Mouse (Mus musculus): ENCODE results near the gene Gpr63. TPM values are rescaled to one million over a fixed set of nuclear protein-coding genes. Genes with fewer than 3 reads are reported as not detected.

Gpr63 gene
- polyA plus RNA-seq (2017; shearing (Covaris generic)) = 0.21 TPM

DNA sequence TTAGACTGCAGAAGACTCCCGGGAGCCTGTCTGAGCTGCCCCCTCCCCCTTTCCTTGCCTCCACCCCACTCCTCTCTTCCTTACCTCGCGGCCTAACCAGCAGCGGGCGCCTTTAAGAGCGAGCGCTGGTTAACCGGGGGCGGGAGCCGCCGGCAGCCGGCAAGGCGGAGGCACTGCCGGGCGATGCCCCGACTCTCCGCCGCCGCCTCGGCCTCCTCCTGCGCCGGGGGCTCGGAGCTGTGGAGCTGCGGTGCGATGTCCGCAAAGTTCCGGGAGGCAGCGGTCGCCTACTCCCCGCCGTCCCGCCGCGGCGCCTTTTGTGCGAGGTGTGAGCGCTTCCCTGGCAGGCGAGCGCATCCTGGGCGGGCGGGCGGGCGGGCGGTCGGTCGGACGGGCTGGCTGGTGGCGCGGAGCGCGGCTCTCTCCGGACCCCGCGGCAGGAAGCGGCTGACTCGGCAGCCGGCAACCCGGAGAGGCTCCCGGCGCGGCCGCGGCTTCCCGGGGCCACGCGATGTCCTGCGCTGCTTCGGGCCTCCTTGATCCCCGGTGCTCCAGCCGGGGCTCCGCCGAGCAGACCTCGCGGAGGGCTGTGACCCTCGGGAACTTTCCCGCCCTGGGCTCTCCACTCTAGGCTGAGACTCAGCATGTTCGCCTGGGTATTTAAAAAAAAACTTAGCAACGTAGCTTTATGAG is at the start of gene Gpr63:
Gene Gpr63 (plus strand): TSS at position 109 of the 693 bp plus-strand sequence.

Other genes starting within 250 kb of the Gpr63 start
- not detected for gene Klhl32, start 115.3 kb upstream of the Gpr63 start, polyA plus RNA-seq (2017; shearing (Covaris generic))
- gene Ndufaf4, start 68.3 kb upstream of the Gpr63 start, polyA plus RNA-seq (2017; shearing (Covaris generic)) = 25.3 TPM

Data from effector memory CD4-positive, alpha-beta T cell, adult 5 months (primary cell).